Mouse (Mus musculus) heart, embryonic 14.5 days (tissue): ENCODE data around the gene Itpkc. TPM values are rescaled to one million over a fixed set of nuclear protein-coding genes. Genes with fewer than 3 reads are reported as not detected.

Experiments
- ATAC-seq: fragments of 200-750 bp; cut with Nextera tagmentation; 2 replicates; pipeline ENCODE4 v1.8.0; 2017; ENCODE audit warnings: low read depth, moderate TSS enrichment; ENCODE audit not compliant: insufficient number of reproducible peaks, insufficient read depth, low FRiP score
- H3K27ac ChIP-seq, 2 experiments: fragments of 200-500 bp in 1 of 2; fragments of 300-500 bp in 1 of 2; sonication (generic) in 1 of 2; replicated peaks in 1 of 2; 2 replicates each; pipeline ENCODE4 v1.5.1; 2012 to 2014; ENCODE audit warnings: low read depth in 2 of 2, low read length in 2 of 2, control low read depth in 1 of 2, mild to moderate bottlenecking in 1 of 2, mixed read lengths in 1 of 2; ENCODE audit not compliant: control insufficient read depth in 1 of 2, insufficient read depth in 1 of 2
- H3K27me3 ChIP-seq: fragments of 300-500 bp; sonication (generic); 2 replicates; pipeline ENCODE4 v1.6.1; 2014; ENCODE audit warnings: mild to moderate bottlenecking, low read length, control low read depth; ENCODE audit not compliant: control insufficient read depth, insufficient read depth
- H3K36me3 ChIP-seq: fragments of 300-500 bp; sonication (generic); 2 replicates; pipeline ENCODE4 v1.6.1; 2014; ENCODE audit warnings: mild to moderate bottlenecking, control low read depth, low read length, mixed read lengths; ENCODE audit not compliant: control insufficient read depth, insufficient read depth
- H3K4me1 ChIP-seq, 2 experiments: fragments of 200-500 bp in 1 of 2; fragments of 300-500 bp in 1 of 2; sonication (generic) in 1 of 2; 2 replicates each; pipeline ENCODE4 v1.6.1; 2012 to 2014; ENCODE audit warnings: low read length in 2 of 2, control low read depth in 1 of 2, mixed read lengths in 1 of 2; ENCODE audit not compliant: control insufficient read depth in 2 of 2, insufficient read depth in 2 of 2
- H3K4me2 ChIP-seq: fragments of 300-500 bp; sonication (generic); 2 replicates; pipeline ENCODE4 v1.6.1; 2014; ENCODE audit warnings: mild to moderate bottlenecking, low read length
- H3K4me3 ChIP-seq, 2 experiments: fragments of 200-500 bp in 1 of 2; fragments of 300-500 bp in 1 of 2; sonication (generic) in 1 of 2; 2 replicates each; pipeline ENCODE4 v1.5.1; 2012 to 2014; ENCODE audit warnings: low read length in 2 of 2, mild to moderate bottlenecking in 2 of 2, control low read depth in 1 of 2, low read depth in 1 of 2, moderate library complexity in 1 of 2; ENCODE audit not compliant: control insufficient read depth in 1 of 2, insufficient read depth in 1 of 2
- H3K9ac ChIP-seq: fragments of 300-500 bp; sonication (generic); 2 replicates; pipeline ENCODE4 v1.6.1; 2014; ENCODE audit warnings: mild to moderate bottlenecking, low read length
- H3K9me3 ChIP-seq: fragments of 300-500 bp; sonication (generic); 2 replicates; pipeline ENCODE4 v1.6.1; 2016; ENCODE audit warnings: low read length, control low read depth; ENCODE audit not compliant: control insufficient read depth
- WGBS: fragments of 180-500 bp; shearing (Covaris S2); extraction: QIAGEN DNeasy Blood & Tissue Kit; methylation state at CpG from one replicate; pipeline ENCODE4 v1.1.7; 2014; 5-methylcytosine and 5-hydroxymethylcytosine counted together
- polyA plus RNA-seq: library from polyadenylated mRNA; unstranded; fragments of >200 nt; fragmentation: Nextera tagmentation; extraction: Ambion mirVana; gene quantifications from 2 replicates; pipeline ENCODE4 v1.2.1, GENCODE M21; 2014

Gene Itpkc
- polyA plus RNA-seq, 1 experiment from 2014 or later, result 3.8 TPM

DNA sequence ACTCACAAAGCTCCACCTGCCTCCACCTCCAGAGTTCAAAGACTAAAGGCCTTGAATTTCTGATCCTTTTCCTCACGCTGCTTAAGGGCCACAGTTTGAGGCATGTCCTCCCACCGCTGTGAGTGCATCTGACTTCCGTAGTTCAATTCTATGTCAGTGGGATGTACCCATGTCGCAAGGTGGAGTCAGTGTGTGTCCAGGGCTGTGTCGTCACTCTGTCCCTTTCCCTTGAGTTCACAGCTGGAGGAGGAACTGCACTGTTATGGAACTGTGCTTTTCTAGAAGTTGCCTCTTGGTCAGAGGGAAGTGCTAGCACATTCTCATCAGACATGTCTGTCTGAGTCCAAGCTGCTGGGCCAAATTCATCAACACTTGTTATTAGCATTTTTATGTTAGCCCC, 10.1 kb upstream of the Itpkc start:
- H3K4me2 ChIP-seq, result no peak overlapping the region
- WGBS, result 81% methylated on average over 5 of the region's 5 CpGs
- no peaks in the 10 kb centered on the region for H3K9me3 ChIP-seq
- peaks cover 34% of the 10 kb centered on the region for H3K36me3 ChIP-seq
- no peak for ATAC-seq
- no peaks in the 10 kb centered on the region for H3K27me3 ChIP-seq
- no peak overlapping the region for H3K9ac ChIP-seq
- peaks cover 3% of the 10 kb centered on the region in 2 experiments; a peak in 3 of 4 replicates for H3K4me1 ChIP-seq
- H3K4me3 ChIP-seq, result no peak overlapping the region
- H3K27ac ChIP-seq, result no peak overlapping the region

DNA sequence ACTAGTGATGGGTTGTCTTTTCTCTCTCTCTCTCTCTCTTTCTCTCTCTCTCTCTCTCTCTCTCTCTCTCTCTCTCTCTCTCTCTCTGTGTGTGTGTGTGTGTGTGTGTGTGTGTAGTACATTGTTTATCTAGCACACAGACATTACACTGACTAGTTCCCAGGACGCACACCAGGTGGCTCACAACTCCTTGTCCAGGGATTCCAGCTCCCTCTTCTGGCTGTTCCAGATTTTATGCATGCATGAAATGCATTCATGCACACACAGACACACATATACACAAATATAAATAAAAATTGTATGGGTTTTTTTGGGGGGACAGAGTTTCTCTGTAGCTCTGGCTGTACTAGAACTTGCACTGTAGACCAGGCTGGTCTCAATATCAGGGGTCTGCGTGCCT, 9.1 kb upstream of the Itpkc start:
- WGBS, result 86% methylated on average over 2 of the region's 2 CpGs
- no peak overlapping the region for H3K4me2 ChIP-seq
- H3K27me3 ChIP-seq, result no peaks in the 10 kb centered on the region
- peaks cover 6% of the 10 kb centered on the region in 2 experiments; a peak in 3 of 4 replicates for H3K4me1 ChIP-seq
- H3K27ac ChIP-seq, result no peak overlapping the region
- no peak overlapping the region for H3K4me3 ChIP-seq
- H3K9ac ChIP-seq, result no peak overlapping the region
- no peak for ATAC-seq
- H3K36me3 ChIP-seq, result peaks cover 23% of the 10 kb centered on the region
- no peaks in the 10 kb centered on the region for H3K9me3 ChIP-seq

DNA sequence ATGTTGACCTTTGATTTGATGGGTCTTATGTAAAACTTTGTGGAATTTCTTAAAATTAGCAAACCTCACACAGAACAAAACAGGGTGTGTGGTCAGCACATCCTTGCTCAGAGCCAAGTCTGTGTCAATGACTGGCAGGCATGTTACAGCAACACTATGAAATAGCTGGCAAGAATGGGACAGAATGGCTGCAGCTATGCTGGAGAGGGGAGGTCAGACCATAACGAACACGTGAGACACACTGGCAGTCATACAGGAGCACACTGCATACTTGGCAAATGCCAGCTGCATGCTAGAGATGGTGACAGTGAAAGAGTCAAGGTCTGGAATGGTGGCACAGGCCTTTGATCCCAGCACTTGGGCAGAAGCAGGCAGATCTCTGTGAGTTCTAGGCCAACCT, 7.3 kb upstream of the Itpkc start:
- ATAC-seq, result no peak
- Histone ChIP-seq H3K27ac (no peak overlapping the region), H3K4me1 (peaks cover 6% of the 10 kb centered on the region in 2 experiments; a peak in 3 of 4 replicates), H3K36me3 (peaks cover 14% of the 10 kb centered on the region; the same call in 1 of the 2 replicates), H3K9me3 (no peaks in the 10 kb centered on the region), H3K4me2 (no peak overlapping the region), H3K4me3 (no peak overlapping the region), H3K27me3 (no peaks in the 10 kb centered on the region), H3K9ac (no peak overlapping the region)
- WGBS, result 87% methylated on average over 2 of the region's 2 CpGs

DNA sequence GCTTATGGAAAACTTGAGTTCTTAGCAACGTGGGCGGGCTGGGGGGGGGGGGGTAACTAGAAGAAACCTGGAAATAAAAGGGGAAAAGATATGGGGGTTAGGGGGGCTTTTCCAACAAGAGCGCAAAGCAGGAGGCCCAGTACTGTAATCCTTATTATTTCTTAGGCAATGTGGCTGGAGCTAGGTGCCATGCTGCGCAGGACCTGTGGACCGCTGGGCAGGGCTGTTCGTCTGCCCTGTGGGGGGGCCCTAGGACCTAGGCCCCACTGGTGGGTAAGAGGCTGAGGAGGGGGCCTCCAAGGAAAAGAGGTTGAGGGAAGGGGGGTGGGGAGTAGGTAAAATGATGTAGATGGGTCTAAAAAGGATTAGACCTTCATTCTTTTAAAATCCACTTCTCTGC, 4.8 kb upstream of the Itpkc start:
- Histone ChIP-seq H3K27ac (peak overlapping the region in 1 of 2 experiments; percentile 56; a peak in 1 of 4 replicates), H3K36me3 (no peaks in the 10 kb centered on the region), H3K9me3 (no peaks in the 10 kb centered on the region), H3K27me3 (no peaks in the 10 kb centered on the region), H3K4me1 (peaks cover 8 to 9% of the 10 kb centered on the region in 2 experiments; a peak in 3 of 4 replicates), H3K4me2 (peak overlapping the region; percentile 72), H3K9ac (peak overlapping the region; percentile 68), H3K4me3 (peak overlapping the region; percentile 50 to 88)
- 5% methylated on average over 6 of the region's 6 CpGs for WGBS
- no peak; the same call in 1 of the 2 replicates for ATAC-seq

DNA sequence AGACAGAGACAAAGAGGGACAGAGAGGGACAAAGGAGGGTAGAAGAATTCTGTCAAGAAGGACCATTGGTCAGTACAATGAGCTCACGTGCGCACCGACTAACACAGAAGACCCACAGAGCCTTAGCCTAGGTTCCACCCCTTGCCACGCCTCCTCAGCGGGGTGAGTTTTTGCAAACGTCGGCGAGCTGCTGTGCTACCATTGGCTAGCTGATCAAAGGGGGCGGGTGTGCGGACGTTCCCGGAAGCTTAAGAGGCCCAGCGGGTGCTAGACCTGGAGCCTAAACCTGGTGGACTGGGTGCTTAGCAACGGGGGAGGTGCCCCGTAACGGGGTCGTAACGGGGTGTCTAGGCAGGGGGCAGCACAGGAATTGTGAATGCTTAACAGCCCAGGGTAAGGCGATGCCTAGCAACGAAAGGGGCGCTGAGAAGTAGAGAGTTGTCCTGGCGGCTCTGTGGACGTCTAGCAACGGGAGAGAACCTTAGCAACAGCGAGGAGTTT, 4.4 kb upstream of the Itpkc start, which contains the start of gene Coq8b:
Gene Coq8b, plus strand, starts transcription at position 243 of the 501 bp plus-strand sequence.
- H3K27me3 ChIP-seq, result no peaks in the 10 kb centered on the region
- under 1% methylated on average over 25 of the region's 25 CpGs for WGBS
- H3K9ac ChIP-seq, result peak within 1 kb of the TSS; percentile 68
- peak within 1 kb of the TSS; percentile 72 for H3K4me2 ChIP-seq
- peaks cover 8 to 10% of the 10 kb centered on the region in 2 experiments; a peak in 3 of 4 replicates for H3K4me1 ChIP-seq
- peak within 1 kb of the TSS; percentile 50 to 88 for H3K4me3 ChIP-seq
- no peaks in the 10 kb centered on the region for H3K36me3 ChIP-seq
- peak; percentile 87 for ATAC-seq
- H3K9me3 ChIP-seq, result no peaks in the 10 kb centered on the region
- peak within 1 kb of the TSS; percentile 4 to 56; a peak in 1 of 4 replicates for H3K27ac ChIP-seq

DNA sequence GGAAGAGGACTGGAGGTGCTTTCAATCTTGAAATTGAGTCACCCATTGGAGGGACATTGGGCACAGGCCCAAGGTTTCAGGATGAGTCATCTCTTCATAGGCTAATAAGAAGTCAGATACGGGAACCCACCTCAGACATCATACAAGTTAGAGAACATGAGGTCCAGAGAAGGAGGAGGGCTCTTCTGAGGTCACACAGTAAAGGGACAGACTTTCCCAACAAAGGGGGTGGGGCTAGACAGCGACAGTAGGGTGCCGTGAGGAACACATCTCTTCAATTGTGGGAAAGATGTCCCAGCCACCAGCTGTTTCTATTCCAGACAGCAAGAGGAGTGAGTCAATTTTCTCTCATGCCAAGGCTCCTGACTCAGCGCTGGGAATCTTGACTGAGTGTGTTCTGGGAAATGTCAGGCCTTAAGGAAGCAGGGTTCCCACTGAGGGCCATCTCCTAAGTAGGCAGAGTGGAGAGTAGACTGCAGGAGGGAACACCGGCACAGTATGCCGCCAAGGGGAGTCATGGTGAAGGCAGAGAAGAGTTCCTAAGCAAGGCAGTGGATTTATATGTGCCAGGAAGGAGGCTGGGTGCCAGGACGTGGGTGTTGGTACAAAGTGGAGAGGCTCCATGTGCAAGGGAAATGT, 3.4 kb upstream of the Itpkc start:
- WGBS, result 64% methylated on average over 7 of the region's 7 CpGs
- Histone ChIP-seq H3K27me3 (no peaks in the 10 kb centered on the region), H3K4me2 (no peak overlapping the region), H3K4me3 (no peak overlapping the region), H3K9me3 (no peaks in the 10 kb centered on the region), H3K9ac (no peak overlapping the region), H3K27ac (0 out of 4 replicates have a peak overlapping the region, but pooled peaks of 1 of the 2 experiments have one; percentile 11), H3K4me1 (peaks cover 16 to 21% of the 10 kb centered on the region in 2 experiments), H3K36me3 (no peaks in the 10 kb centered on the region)
- no peak for ATAC-seq

DNA sequence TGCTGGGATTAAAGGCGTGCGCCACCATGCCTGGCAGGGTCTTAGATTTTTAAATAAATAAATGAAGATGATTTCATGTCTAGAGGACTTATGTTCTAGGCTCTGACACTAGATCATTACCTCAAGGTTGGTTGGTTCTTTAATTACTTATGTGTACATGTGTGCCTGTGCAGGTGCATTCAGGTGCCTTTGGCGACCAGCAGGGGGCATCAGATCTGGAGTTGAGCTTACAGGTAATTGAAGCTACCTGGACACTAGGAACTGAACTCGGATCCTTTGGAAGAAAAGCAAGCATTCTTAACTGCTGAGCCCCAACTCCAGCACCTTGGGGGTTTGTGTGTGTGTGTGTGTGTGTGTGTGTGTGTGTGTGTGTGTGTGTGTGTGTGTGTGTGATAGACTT, 2.3 kb upstream of the Itpkc start:
- H3K36me3 ChIP-seq, result no peaks in the 10 kb centered on the region
- H3K27ac ChIP-seq, result no peak overlapping the region
- no peaks in the 10 kb centered on the region for H3K9me3 ChIP-seq
- WGBS, result 68% methylated on average over 4 of the region's 4 CpGs
- no peak overlapping the region for H3K4me2 ChIP-seq
- peaks cover 26% of the 10 kb centered on the region in 2 experiments for H3K4me1 ChIP-seq
- no peaks in the 10 kb centered on the region for H3K27me3 ChIP-seq
- no peak overlapping the region for H3K4me3 ChIP-seq
- no peak overlapping the region for H3K9ac ChIP-seq
- no peak for ATAC-seq
